Mouse (Mus musculus) kidney, postnatal 14 days (tissue): ENCODE data around the gene Nlrp4e.
"Not testable (repeated sequence)": the region's sequence is repeated elsewhere in the genome, so short reads cannot be mapped to it uniquely, and the experiment has no call there.

Experiments
- DNase-seq: peaks from one replicate; pipeline ENCODE4 v3.0.0; 2022; ENCODE audit warnings: mixed read lengths

The Nlrp4e gene

DNA sequence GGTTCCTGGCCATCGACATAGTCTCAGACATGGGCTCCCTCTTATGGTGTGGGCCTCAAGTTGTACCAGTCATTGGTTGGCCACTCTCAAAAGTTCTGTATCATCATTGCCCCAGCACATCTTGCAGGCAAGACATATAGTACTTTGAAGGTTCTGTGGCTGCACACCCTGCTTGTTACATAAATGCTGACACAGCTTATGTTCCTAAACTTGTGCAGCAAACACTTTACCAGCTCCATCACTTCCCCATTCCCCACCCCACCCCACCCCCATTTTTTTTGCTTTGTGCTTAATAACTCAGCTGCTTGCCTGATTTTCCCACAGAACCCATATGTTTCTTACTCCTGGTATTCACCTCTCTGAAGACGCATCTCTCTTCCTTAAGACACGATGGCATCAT is at the start of gene Nlrp4e:
Gene Nlrp4e (plus strand): TSS at position 301 of the 400 bp plus-strand sequence.
- not testable (repeated sequence) for DNase-seq

- DNase-seq = not testable (repeated sequence)
These were observed 49.4 kb upstream of the Nlrp4e start, which contains the start of gene Vmn1r166 for GRCm38 (mm10) chr7:23251582-23251981. Gene Vmn1r166 (minus strand): TSS chr7:23251682.

GRCm38 (mm10) chr7:23278800-23279199 is 22.2 kb upstream of the Nlrp4e start, which contains the start of gene Gm6902:
Gene Gm6902 (minus strand): TSS chr7:23278900.
- not testable (repeated sequence) for DNase-seq

GRCm38 (mm10) chr7:23358311-23358710 is 57.3 kb downstream of the Nlrp4e start:
- DNase-seq = not testable (repeated sequence)

DNA sequence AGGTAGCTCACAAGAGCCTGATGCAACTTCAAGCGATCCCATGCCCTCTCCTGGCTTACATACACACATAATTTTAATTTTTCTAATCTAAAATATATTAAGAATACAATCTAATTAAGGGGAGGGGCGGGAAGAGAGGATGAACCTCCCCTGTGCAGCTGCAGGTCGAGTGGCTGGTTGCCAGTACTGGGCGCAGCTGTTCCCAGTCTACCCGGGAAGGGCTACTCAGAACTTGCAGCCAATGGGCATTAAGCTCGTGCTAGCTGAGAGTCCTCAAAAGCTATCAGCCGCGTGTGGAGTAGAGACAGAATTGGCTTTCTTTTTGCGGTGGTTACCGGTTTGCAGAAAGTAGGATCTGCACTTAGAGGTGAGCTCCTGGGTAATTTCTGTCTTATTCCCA is 84.6 kb downstream of the Nlrp4e start, which contains the start of gene Nlrp5:
Gene Nlrp5 (plus strand): TSS at position 301 of the 400 bp plus-strand sequence.
- no peak for DNase-seq
